Mouse (Mus musculus) hindbrain, embryonic 16.5 days (tissue): Measurements from ENCODE around the gene Ech1. TPM values are rescaled to one million over a fixed set of nuclear protein-coding genes. Genes with fewer than 3 reads are reported as not detected.

Source experiments
- ATAC-seq: fragments of 200-750 bp; cut with Nextera tagmentation; 2 replicates; pipeline ENCODE4 v1.8.0; 2017; ENCODE audit warnings: moderate TSS enrichment, moderate library complexity
- H3K27ac ChIP-seq: fragments of 300-500 bp; sonication (generic); 2 replicates; pipeline ENCODE4 v1.5.1; 2014; ENCODE audit warnings: low read depth, mild to moderate bottlenecking, control low read depth, low read length, moderate library complexity
- H3K27me3 ChIP-seq: fragments of 300-500 bp; sonication (generic); replicated peaks from 2 replicates; pipeline ENCODE4 v1.6.1; 2014; ENCODE audit warnings: low read length; ENCODE audit not compliant: control insufficient read depth, insufficient read depth
- H3K36me3 ChIP-seq: fragments of 300-500 bp; sonication (generic); 2 replicates; pipeline ENCODE4 v1.6.1; 2014; ENCODE audit warnings: mild to moderate bottlenecking, low read length, moderate library complexity, mixed read lengths; ENCODE audit not compliant: control insufficient read depth, insufficient read depth
- H3K4me1 ChIP-seq: fragments of 300-500 bp; sonication (generic); 2 replicates; pipeline ENCODE4 v1.6.1; 2014; ENCODE audit warnings: low read depth, low read length; ENCODE audit not compliant: control insufficient read depth, insufficient read depth
- H3K4me2 ChIP-seq: fragments of 300-500 bp; sonication (generic); 2 replicates; pipeline ENCODE4 v1.6.1; 2014; ENCODE audit warnings: mild to moderate bottlenecking, low read length, control low read depth, moderate library complexity
- H3K4me3 ChIP-seq: fragments of 300-500 bp; sonication (generic); 2 replicates; pipeline ENCODE4 v1.5.1; 2014; ENCODE audit warnings: mild to moderate bottlenecking, low read length, control low read depth, moderate library complexity
- H3K9ac ChIP-seq: fragments of 300-500 bp; sonication (generic); 2 replicates; pipeline ENCODE4 v1.6.1; 2014; ENCODE audit warnings: low read depth, mild to moderate bottlenecking, control low read depth, low read length, moderate library complexity
- H3K9me3 ChIP-seq: fragments of 300-500 bp; sonication (generic); 2 replicates; pipeline ENCODE4 v1.6.1; 2014; ENCODE audit warnings: mild to moderate bottlenecking, low read length, moderate library complexity; ENCODE audit not compliant: control insufficient read depth
- WGBS: fragments of 180-500 bp; shearing (Covaris S2); extraction: QIAGEN DNeasy Blood & Tissue Kit; methylation state at CpG from one replicate; pipeline ENCODE4 v1.1.7; 2014; 5-methylcytosine and 5-hydroxymethylcytosine counted together
- polyA plus RNA-seq: library from polyadenylated mRNA; unstranded; fragments of >200 nt; fragmentation: Nextera tagmentation; extraction: Ambion mirVana; gene quantifications from 2 replicates; pipeline ENCODE4 v1.2.1, GENCODE M21; 2015

The Ech1 gene
- 115 and 117 TPM in 2 replicates for polyA plus RNA-seq

GRCm38 (mm10) chr7:28824941-28825685 is at the start of gene Ech1:
Ech1 (plus strand) TSS chr7:28825217.
- Histone ChIP-seq H3K36me3 (peaks cover 29% of the 10 kb centered on the region), H3K4me1 (peaks cover 13% of the 10 kb centered on the region), H3K4me2 (peak within 1 kb of the TSS; percentile 62), H3K9ac (peak within 1 kb of the TSS; percentile 70), H3K9me3 (no peaks in the 10 kb centered on the region), H3K4me3 (peak within 1 kb of the TSS; percentile 52), H3K27ac (peak within 1 kb of the TSS; percentile 73), H3K27me3 (no peaks in the 10 kb centered on the region)
- peak; percentile 91 for ATAC-seq
- 2% methylated on average over 33 of the region's 33 CpGs for WGBS

DNA sequence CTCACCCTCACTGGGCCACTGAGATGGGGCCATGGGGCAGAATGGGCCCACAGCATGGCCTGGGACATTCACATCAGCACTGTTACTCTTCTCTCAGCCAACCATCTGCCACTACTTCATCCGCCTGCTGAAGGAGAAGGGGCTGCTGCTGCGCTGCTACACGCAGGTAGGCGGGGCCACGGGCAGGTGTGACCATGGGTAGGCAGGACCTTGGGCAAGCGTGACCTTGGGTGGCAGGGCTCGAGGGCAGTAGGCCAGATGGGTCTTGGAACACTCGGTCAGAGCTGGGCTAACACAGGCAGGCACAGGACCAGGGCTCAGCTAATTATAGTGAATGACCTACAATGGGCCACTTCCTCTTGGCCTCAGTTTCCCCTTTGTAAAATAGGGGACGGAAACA is 46.2 kb upstream of the Ech1 start:
- Histone ChIP-seq H3K4me1 (no peaks in the 10 kb centered on the region), H3K27me3 (no peaks in the 10 kb centered on the region), H3K4me2 (no peak overlapping the region), H3K36me3 (no peaks in the 10 kb centered on the region), H3K9me3 (no peaks in the 10 kb centered on the region), H3K4me3 (no peak overlapping the region), H3K27ac (no peak overlapping the region), H3K9ac (no peak overlapping the region)
- WGBS: 89% methylated on average over 9 of the region's 9 CpGs
- no peak for ATAC-seq

- Histone ChIP-seq H3K9me3 (no peaks in the 10 kb centered on the region), H3K9ac (no peak overlapping the region), H3K36me3 (no peaks in the 10 kb centered on the region), H3K4me3 (no peak overlapping the region), H3K27me3 (no peaks in the 10 kb centered on the region), H3K27ac (no peak overlapping the region), H3K4me2 (no peak overlapping the region), H3K4me1 (no peaks in the 10 kb centered on the region)
- WGBS: 45% methylated on average over 6 of the region's 6 CpGs
- peak; percentile 67 for ATAC-seq
Observed at GRCm38 (mm10) chr7:28780067-28780658, 44.9 kb upstream of the Ech1 start.

DNA sequence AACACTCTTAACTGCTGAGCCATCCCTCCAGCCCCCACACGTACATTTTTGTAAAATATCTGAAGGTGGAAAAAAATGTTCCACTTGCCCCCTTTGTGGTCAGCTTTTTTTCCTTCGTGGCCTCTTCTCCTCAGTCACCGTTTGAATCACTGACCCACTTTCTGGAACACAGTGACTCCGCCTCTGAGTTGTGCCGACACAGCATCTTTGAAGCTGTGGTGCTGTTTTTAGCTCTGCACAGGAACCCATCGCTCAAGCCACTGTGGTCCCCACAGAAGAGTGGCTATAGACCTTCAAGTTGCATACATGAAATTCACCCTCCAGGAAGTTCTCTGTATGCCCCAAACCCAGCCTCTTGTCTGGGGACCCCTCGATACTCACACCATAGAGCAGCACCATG is 44.2 kb upstream of the Ech1 start:
- H3K9ac ChIP-seq: no peak overlapping the region
- H3K27ac ChIP-seq: no peak overlapping the region
- 78% methylated on average over 7 of the region's 7 CpGs for WGBS
- H3K4me1 ChIP-seq: no peaks in the 10 kb centered on the region
- H3K9me3 ChIP-seq: no peaks in the 10 kb centered on the region
- H3K4me3 ChIP-seq: no peak overlapping the region
- ATAC-seq: no peak
- H3K36me3 ChIP-seq: no peaks in the 10 kb centered on the region
- no peaks in the 10 kb centered on the region for H3K27me3 ChIP-seq
- no peak overlapping the region for H3K4me2 ChIP-seq

- no peaks in the 10 kb centered on the region for H3K9me3 ChIP-seq
- no peaks in the 10 kb centered on the region for H3K4me1 ChIP-seq
- H3K4me3 ChIP-seq: no peak overlapping the region
- H3K4me2 ChIP-seq: no peak overlapping the region
- no peaks in the 10 kb centered on the region for H3K36me3 ChIP-seq
- WGBS: 88% methylated on average over 8 of the region's 8 CpGs
- ATAC-seq: no peak
- H3K27ac ChIP-seq: no peak overlapping the region
- no peaks in the 10 kb centered on the region for H3K27me3 ChIP-seq
- H3K9ac ChIP-seq: no peak overlapping the region
Observed at GRCm38 (mm10) chr7:28781261-28781663, 43.8 kb upstream of the Ech1 start.

DNA sequence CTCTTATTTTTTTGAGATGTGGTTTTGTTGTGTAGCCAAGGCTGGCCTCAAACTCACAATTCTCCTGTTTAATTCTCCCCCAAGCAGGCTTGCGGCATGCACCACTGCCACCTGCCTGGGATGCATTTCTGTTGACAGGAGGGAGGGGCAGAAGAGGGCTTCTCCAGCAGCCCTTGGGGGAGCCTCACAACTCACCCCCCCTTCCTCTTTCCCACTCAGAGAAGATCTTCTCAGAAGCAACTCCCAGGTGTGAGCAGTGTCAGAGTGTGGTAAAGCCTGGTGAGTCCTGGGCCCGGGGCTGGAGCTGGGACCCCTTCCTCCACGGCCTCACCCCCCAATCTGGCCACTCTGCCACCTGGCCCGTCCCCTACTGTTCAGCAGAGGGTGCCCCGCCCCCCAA is 39.9 kb upstream of the Ech1 start:
- peaks cover 3% of the 10 kb centered on the region for H3K36me3 ChIP-seq
- H3K9me3 ChIP-seq: no peaks in the 10 kb centered on the region
- ATAC-seq: no peak
- 71% methylated on average over 5 of the region's 5 CpGs for WGBS
- H3K27ac ChIP-seq: no peak overlapping the region
- no peak overlapping the region for H3K9ac ChIP-seq
- H3K4me1 ChIP-seq: no peaks in the 10 kb centered on the region
- H3K27me3 ChIP-seq: no peaks in the 10 kb centered on the region
- H3K4me3 ChIP-seq: no peak overlapping the region
- no peak overlapping the region for H3K4me2 ChIP-seq

DNA sequence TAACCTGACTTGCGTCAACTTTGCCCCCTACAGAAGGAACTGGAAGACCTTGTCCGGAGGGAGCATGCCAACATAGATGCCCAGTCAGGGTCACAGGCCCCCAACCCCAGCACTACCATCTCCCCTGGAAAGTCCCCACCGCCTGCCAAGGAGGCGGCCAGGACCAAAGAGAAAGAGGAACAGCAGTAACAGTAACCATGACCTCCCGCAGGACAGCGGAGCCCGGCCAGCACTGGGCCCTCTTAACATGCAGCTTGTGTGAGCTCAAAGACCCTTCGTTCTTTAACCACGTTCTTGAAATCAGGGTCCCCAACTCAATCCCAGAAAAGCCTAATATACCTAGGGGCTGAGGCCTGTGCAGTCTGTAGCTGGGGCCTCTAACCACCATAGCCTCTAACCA is 37.1 kb upstream of the Ech1 start:
- Histone ChIP-seq H3K27ac (no peak overlapping the region), H3K9ac (no peak overlapping the region), H3K4me3 (no peak overlapping the region), H3K4me2 (no peak overlapping the region), H3K36me3 (peaks cover 3% of the 10 kb centered on the region), H3K9me3 (no peaks in the 10 kb centered on the region), H3K27me3 (no peaks in the 10 kb centered on the region), H3K4me1 (no peaks in the 10 kb centered on the region)
- 92% methylated on average over 9 of the region's 9 CpGs for WGBS
- no peak for ATAC-seq

DNA sequence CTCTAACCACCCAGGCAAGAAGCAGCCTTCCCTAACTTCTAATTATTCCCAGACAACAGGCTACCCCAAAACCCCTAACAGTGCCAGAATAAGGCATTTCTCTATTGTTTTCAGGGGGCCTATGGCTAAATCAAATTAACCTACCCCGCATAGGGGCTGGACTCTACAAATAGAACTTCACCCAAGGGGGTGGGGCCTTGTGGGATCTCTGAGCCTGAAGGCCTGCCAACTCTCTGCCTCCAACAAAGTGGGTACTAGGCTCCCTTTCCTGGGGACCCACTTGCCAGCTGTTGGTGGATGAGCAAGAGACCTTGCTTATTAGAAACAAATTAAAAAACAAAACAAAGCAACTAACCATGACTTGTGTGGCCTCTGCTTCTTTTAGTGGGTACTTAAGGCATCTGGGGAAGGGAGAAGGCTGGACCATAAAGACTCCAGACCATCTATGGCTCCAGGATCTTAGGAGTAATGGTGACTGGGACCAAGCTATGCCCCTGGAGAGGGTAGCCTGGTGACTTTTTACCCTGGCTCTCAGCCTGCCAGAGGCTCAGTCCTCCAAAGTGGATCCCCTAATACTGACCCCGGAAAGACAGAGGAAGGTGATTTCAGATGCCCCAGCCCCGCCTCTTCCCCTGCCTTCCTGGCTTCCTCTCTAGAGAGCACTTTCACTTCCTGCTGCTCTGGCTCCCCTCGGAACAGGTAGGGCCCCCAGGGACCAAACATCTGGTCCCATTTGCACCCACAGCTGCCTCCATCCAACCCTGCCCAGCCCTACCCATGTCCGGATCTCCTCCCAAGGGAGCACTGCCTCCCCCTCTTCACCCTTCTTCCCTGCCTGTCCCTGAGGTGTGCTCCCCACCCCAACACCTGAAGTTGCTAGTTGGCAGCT is 36.5 kb upstream of the Ech1 start, which contains the start of gene Rinl:
Rinl (plus strand) TSS at position 663 of the 889 bp plus-strand sequence.
- Histone ChIP-seq H3K4me1 (no peaks in the 10 kb centered on the region), H3K9me3 (no peaks in the 10 kb centered on the region), H3K4me3 (no peak within 1 kb of the TSS), H3K4me2 (no peak within 1 kb of the TSS), H3K27me3 (no peaks in the 10 kb centered on the region), H3K9ac (no peak within 1 kb of the TSS), H3K27ac (no peak within 1 kb of the TSS), H3K36me3 (peaks cover 3% of the 10 kb centered on the region)
- ATAC-seq: no peak
- WGBS: 75% methylated on average over 5 of the region's 5 CpGs

GRCm38 (mm10) chr7:28789235-28789634 is 35.8 kb upstream of the Ech1 start:
- Histone ChIP-seq H3K36me3 (peaks cover 3% of the 10 kb centered on the region), H3K27me3 (no peaks in the 10 kb centered on the region), H3K9ac (no peak overlapping the region), H3K4me3 (no peak overlapping the region), H3K4me1 (no peaks in the 10 kb centered on the region), H3K9me3 (no peaks in the 10 kb centered on the region), H3K4me2 (no peak overlapping the region), H3K27ac (no peak overlapping the region)
- no peak for ATAC-seq
- 82% methylated on average over 3 of the region's 3 CpGs for WGBS
